Comparison of ENCODE assay signal across 10 mouse cellular contexts in genomic region chr7:34131118-34131517, GRCm38 (mm10). TPM values are rescaled to one million over a fixed set of nuclear protein-coding genes. Genes with fewer than 3 reads are reported as not detected.
DNase-seq lines count a peak whose midpoint lies in the region; ATAC-seq and TF ChIP-seq lines count a peak whose summit lies in the region.
"Had no signal": no experiment of that assay in that cellular context is flagged by ENCODE, and none has a peak within 500 bp of the region (broad histone marks: within the 10 kb centered on the region; RNA-seq: fewer than 3 reads in every experiment).

No protein-coding gene starts in this region.

- no peak for ATAC-seq in kidney, embryonic 14.5 days (ENCODE audit: low FRiP score, low TSS enrichment)
- ATAC-seq in embryonic facial prominence, embryonic 12.5 days (ENCODE audit: insufficient number of reproducible peaks, insufficient read depth, low FRiP score, low TSS enrichment) = no peak
- ATAC-seq in hindbrain, embryonic 13.5 days (ENCODE audit: low FRiP score) = no peak
- ATAC-seq in liver, embryonic 12.5 days = no peak

- peak overlapping the region; percentile 71; the same call in 1 of the 2 replicates for H3K4me2 ChIP-seq in kidney, embryonic 14.5 days (replicated peaks; ENCODE audit: low read depth, low read length)
- H3K4me2 ChIP-seq in embryonic facial prominence, embryonic 12.5 days (replicated peaks) = peak overlapping the region; percentile 59
- peak overlapping the region; percentile 63 for H3K4me2 ChIP-seq in hindbrain, embryonic 13.5 days
- H3K4me2 ChIP-seq in myocyte (ENCODE audit: low read depth) = peak overlapping the region; percentile 82
- no peak overlapping the region for H3K4me2 ChIP-seq in liver, embryonic 12.5 days

- 61% methylated on average over 3 of the region's 3 CpGs for WGBS in kidney, embryonic 14.5 days
- 76% methylated on average over 3 of the region's 3 CpGs for WGBS in embryonic facial prominence, embryonic 12.5 days
- WGBS in hindbrain, embryonic 13.5 days = 89% methylated on average over 3 of the region's 3 CpGs
- WGBS in liver, embryonic 12.5 days (ENCODE audit: insufficient replicate concordance) = 57% methylated on average over 3 of the region's 3 CpGs
- WGBS in thymus, adult 2 months = 76% methylated on average over 3 of the region's 3 CpGs

- H3K36me3 ChIP-seq in kidney, embryonic 14.5 days (ENCODE audit: control insufficient read depth, insufficient read depth, low read length) = no peaks in the 10 kb centered on the region
- H3K36me3 ChIP-seq in embryonic facial prominence, embryonic 12.5 days = peaks cover 9% of the 10 kb centered on the region
- peaks cover 9% of the 10 kb centered on the region for H3K36me3 ChIP-seq in hindbrain, embryonic 13.5 days
- no peaks in the 10 kb centered on the region for H3K36me3 ChIP-seq in myocyte (ENCODE audit: control insufficient read depth, insufficient read depth)
- peaks cover 5% of the 10 kb centered on the region; the same call in 1 of the 2 replicates for H3K36me3 ChIP-seq in liver, embryonic 12.5 days
- H3K36me3 ChIP-seq in thymus, adult 2 months (ENCODE audit: control insufficient read depth, insufficient read depth, low read length) = no peaks in the 10 kb centered on the region

- peak overlapping the region; percentile 83; the same call in 1 of the 2 replicates for H3K4me3 ChIP-seq in kidney, embryonic 14.5 days (ENCODE audit: low read length)
- H3K4me3 ChIP-seq in embryonic facial prominence, embryonic 12.5 days = no peak overlapping the region
- no peak overlapping the region for H3K4me3 ChIP-seq in hindbrain, embryonic 13.5 days
- peak overlapping the region; percentile 24 for H3K4me3 ChIP-seq in myocyte
- no peak overlapping the region for H3K4me3 ChIP-seq in liver, embryonic 12.5 days
- no peak overlapping the region for H3K4me3 ChIP-seq in thymus, adult 2 months (ENCODE audit: control insufficient read depth, insufficient read depth, low read length)

- H3ac ChIP-seq in myocyte (ENCODE audit: control insufficient read depth, insufficient read length) = no peak overlapping the region

- peaks cover 10% of the 10 kb centered on the region; the same call in 1 of the 2 replicates for H3K4me1 ChIP-seq in kidney, embryonic 14.5 days (ENCODE audit: control insufficient read depth, insufficient read depth, low read length)
- H3K4me1 ChIP-seq in embryonic facial prominence, embryonic 12.5 days = peaks cover 26% of the 10 kb centered on the region
- peaks cover 24% of the 10 kb centered on the region for H3K4me1 ChIP-seq in hindbrain, embryonic 13.5 days (replicated peaks)
- peaks cover 3% of the 10 kb centered on the region; the same call in 1 of the 2 replicates for H3K4me1 ChIP-seq in liver, embryonic 12.5 days
- peaks cover 6% of the 10 kb centered on the region; the same call in 1 of the 2 replicates for H3K4me1 ChIP-seq in thymus, adult 2 months (replicated peaks; ENCODE audit: control insufficient read depth, insufficient read depth, low read length)

- H3K27ac ChIP-seq in kidney, embryonic 14.5 days (ENCODE audit: low read depth, low read length) = no peak overlapping the region
- H3K27ac ChIP-seq in embryonic facial prominence, embryonic 12.5 days = no peak overlapping the region
- H3K27ac ChIP-seq in hindbrain, embryonic 13.5 days = no peak overlapping the region
- H3K27ac ChIP-seq in liver, embryonic 12.5 days = no peak overlapping the region
- H3K27ac ChIP-seq in thymus, adult 2 months (ENCODE audit: control insufficient read depth, insufficient read depth, low read length) = no peak overlapping the region

- peaks cover 3% of the 10 kb centered on the region; the same call in 1 of the 2 replicates for H3K9me3 ChIP-seq in kidney, embryonic 14.5 days (ENCODE audit: control insufficient read depth, low read length)
- H3K9me3 ChIP-seq in embryonic facial prominence, embryonic 12.5 days = peaks cover 6% of the 10 kb centered on the region; the same call in 1 of the 2 replicates
- no peaks in the 10 kb centered on the region for H3K9me3 ChIP-seq in hindbrain, embryonic 13.5 days
- no peaks in the 10 kb centered on the region for H3K9me3 ChIP-seq in liver, embryonic 12.5 days (replicated peaks)

- no peaks in the 10 kb centered on the region for H3K27me3 ChIP-seq in kidney, embryonic 14.5 days (ENCODE audit: control insufficient read depth, insufficient read depth, low read length)
- H3K27me3 ChIP-seq in embryonic facial prominence, embryonic 12.5 days = no peaks in the 10 kb centered on the region
- H3K27me3 ChIP-seq in hindbrain, embryonic 13.5 days = no peaks in the 10 kb centered on the region
- peaks cover 4% of the 10 kb centered on the region for H3K27me3 ChIP-seq in myocyte (ENCODE audit: control insufficient read depth, insufficient read depth, insufficient read length)
- peaks cover 55% of the 10 kb centered on the region for H3K27me3 ChIP-seq in liver, embryonic 12.5 days (replicated peaks)
- peaks cover 2% of the 10 kb centered on the region for H3K27me3 ChIP-seq in thymus, adult 2 months (ENCODE audit: control insufficient read depth, insufficient read depth, low read length)

- H3K9ac ChIP-seq in kidney, embryonic 14.5 days (ENCODE audit: low read depth, low read length) = peak overlapping the region; percentile 7; the same call in 1 of the 2 replicates
- H3K9ac ChIP-seq in embryonic facial prominence, embryonic 12.5 days = no peak overlapping the region
- H3K9ac ChIP-seq in hindbrain, embryonic 13.5 days = peak overlapping the region; percentile 31; the same call in 1 of the 2 replicates
- no peak overlapping the region for H3K9ac ChIP-seq in liver, embryonic 12.5 days

- TF ChIP-seq CTCF in thymus, adult 2 months (IDR thresholded peaks at IDR 0.05; ENCODE audit: borderline replicate concordance, control insufficient read depth, extremely low read depth, insufficient read depth, low read length, poor library complexity) = no peak

- no peak for DNase-seq in kidney, adult 9 months
- no peak for DNase-seq in urinary bladder, postnatal 14 days (ENCODE audit: low spot score)
- no peak for DNase-seq in thymus, adult 2 months
- DNase-seq: cerebellum, adult 9-11 months had no signal

- peaks cover 16% of the 10 kb centered on the region for H3K79me2 ChIP-seq in myocyte (ENCODE audit: control insufficient read depth, insufficient read depth)

- TF ChIP-seq POLR2A in myocyte (IDR thresholded peaks at IDR 0.05; ENCODE audit: insufficient read length, low read depth) = no peak
- TF ChIP-seq POLR2A in thymus, adult 2 months (IDR thresholded peaks at IDR 0.05; ENCODE audit: control insufficient read depth, extremely low read depth, insufficient read depth, low read length, poor library complexity) = no peak

TF ChIP-seq in myocyte, 11 proteins besides CTCF, POLR2A, EP300 and RAD21:
- TF ChIP-seq SRF (IDR thresholded peaks at IDR 0.05; ENCODE audit: control insufficient read depth, insufficient read length, low read depth) = no peak
- no peak for TF ChIP-seq REST (IDR thresholded peaks at IDR 0.05; ENCODE audit: insufficient read depth, insufficient read length)
- no peak for TF ChIP-seq TCF12 (IDR thresholded peaks at IDR 0.05; ENCODE audit: insufficient read depth, poor library complexity, severe bottlenecking)
- TF ChIP-seq POLR2AphosphoS2 (IDR thresholded peaks at IDR 0.05; ENCODE audit: insufficient read length, low read depth) = no peak
- no peak for TF ChIP-seq MYOG (IDR thresholded peaks at IDR 0.05; ENCODE audit: control insufficient read depth in 1 of 3, insufficient read depth in 1 of 3, insufficient read length in 2 of 3, low read depth in 2 of 3)
- no peak for TF ChIP-seq MYOD1 (IDR thresholded peaks at IDR 0.05; ENCODE audit: control insufficient read depth in 1 of 3, insufficient read length in 2 of 3, low read depth in 2 of 3)
- no peak for TF ChIP-seq TCF3 (IDR thresholded peaks at IDR 0.05; ENCODE audit: insufficient read length, low read depth)
- TF ChIP-seq CEBPB (IDR thresholded peaks at IDR 0.05; ENCODE audit: insufficient read depth, poor library complexity, severe bottlenecking) = no peak
- no peak for TF ChIP-seq MAX (IDR thresholded peaks at IDR 0.05; ENCODE audit: low read depth)
- no peak for TF ChIP-seq USF1 (IDR thresholded peaks at IDR 0.05; ENCODE audit: low read depth)
- no peak for TF ChIP-seq E2F4 (IDR thresholded peaks at IDR 0.05; ENCODE audit: insufficient read depth)

RNA-seq across cellular contexts. Expression of gene Wtip, which starts 1.9 kb away (rescaled TPM):
- 5.8 and 8.7 TPM in 2 replicates for polyA plus RNA-seq in kidney, embryonic 14.5 days (2014; fragmentation: Nextera tagmentation; extraction: Ambion mirVana)
- 7.7 and 8.7 TPM in 2 replicates for polyA plus RNA-seq in embryonic facial prominence, embryonic 12.5 days (2016; fragmentation: Nextera tagmentation; extraction: Ambion mirVana)
- polyA plus RNA-seq in hindbrain, embryonic 13.5 days (2015; fragmentation: Nextera tagmentation; extraction: Ambion mirVana) = 3.1 and 4.6 TPM in 2 replicates
- polyA plus RNA-seq in myocyte (2012; fragmentation: generic; extraction: Trizol) = 22.1 TPM
- 1.5 TPM in 2 replicates for polyA plus RNA-seq in liver, embryonic 12.5 days (2016; fragmentation: Nextera tagmentation; extraction: Ambion mirVana)
- 5.0 and 5.8 TPM in 2 replicates for polyA plus RNA-seq in thymus, adult 2 months (2012; rRNA removed)

RNA-seq across cellular contexts. Expression of gene Scgb1b30, which starts 35.9 kb away (rescaled TPM):
- not detected in 2 replicates for polyA plus RNA-seq in kidney, embryonic 14.5 days (2014; fragmentation: Nextera tagmentation; extraction: Ambion mirVana)
- polyA plus RNA-seq in embryonic facial prominence, embryonic 12.5 days (2016; fragmentation: Nextera tagmentation; extraction: Ambion mirVana) = not detected in 2 replicates
- polyA plus RNA-seq in hindbrain, embryonic 13.5 days (2015; fragmentation: Nextera tagmentation; extraction: Ambion mirVana) = not detected in 2 replicates
- polyA plus RNA-seq in myocyte (2012; fragmentation: generic; extraction: Trizol) = not detected
- polyA plus RNA-seq in liver, embryonic 12.5 days (2016; fragmentation: Nextera tagmentation; extraction: Ambion mirVana) = not detected in 2 replicates
- not detected in 2 replicates for polyA plus RNA-seq in thymus, adult 2 months (2012; rRNA removed)
- polyA plus RNA-seq: gonadal fat pad, adult 2 months had no signal

RNA-seq across cellular contexts. Expression of gene Uba2, which starts 38.3 kb away (rescaled TPM):
- polyA plus RNA-seq in kidney, embryonic 14.5 days (2014; fragmentation: Nextera tagmentation; extraction: Ambion mirVana) = 166 and 240 TPM in 2 replicates
- 245 and 255 TPM in 2 replicates for polyA plus RNA-seq in embryonic facial prominence, embryonic 12.5 days (2016; fragmentation: Nextera tagmentation; extraction: Ambion mirVana)
- polyA plus RNA-seq in hindbrain, embryonic 13.5 days (2015; fragmentation: Nextera tagmentation; extraction: Ambion mirVana) = 195 and 198 TPM in 2 replicates
- polyA plus RNA-seq in myocyte (2012; fragmentation: generic; extraction: Trizol) = 48.7 TPM
- polyA plus RNA-seq in liver, embryonic 12.5 days (2016; fragmentation: Nextera tagmentation; extraction: Ambion mirVana) = 165 and 174 TPM in 2 replicates
- 81.6 and 93.9 TPM in 2 replicates for polyA plus RNA-seq in thymus, adult 2 months (2012; rRNA removed)

Comparison
In these comparisons a context has a peak if more than half of its experiments do, and no peak if none do; other contexts are left out.
1. H3K4me3 ChIP-seq: peak in kidney, embryonic 14.5 days (single experiment) and myocyte (single experiment); none in embryonic facial prominence, embryonic 12.5 days (single experiment), hindbrain, embryonic 13.5 days (single experiment), liver, embryonic 12.5 days (single experiment) and thymus, adult 2 months (single experiment).
2. H3K9ac ChIP-seq: peak in kidney, embryonic 14.5 days (single experiment) and hindbrain, embryonic 13.5 days (single experiment); none in embryonic facial prominence, embryonic 12.5 days (single experiment) and liver, embryonic 12.5 days (single experiment).